Mouse (Mus musculus) fat pad, adult 2 months (tissue): ENCODE data around the gene Eif3g.
A peak's percentile ranks its signal among the peaks of the same experiment; 100 is the strongest.

Source experiments
- DNase-seq: peaks from one replicate; pipeline ENCODE4 v3.0.0-alpha.2; 2011; ENCODE audit warnings: low read depth, low spot score; ENCODE audit errors: extremely low read depth

Eif3g gene

DNA sequence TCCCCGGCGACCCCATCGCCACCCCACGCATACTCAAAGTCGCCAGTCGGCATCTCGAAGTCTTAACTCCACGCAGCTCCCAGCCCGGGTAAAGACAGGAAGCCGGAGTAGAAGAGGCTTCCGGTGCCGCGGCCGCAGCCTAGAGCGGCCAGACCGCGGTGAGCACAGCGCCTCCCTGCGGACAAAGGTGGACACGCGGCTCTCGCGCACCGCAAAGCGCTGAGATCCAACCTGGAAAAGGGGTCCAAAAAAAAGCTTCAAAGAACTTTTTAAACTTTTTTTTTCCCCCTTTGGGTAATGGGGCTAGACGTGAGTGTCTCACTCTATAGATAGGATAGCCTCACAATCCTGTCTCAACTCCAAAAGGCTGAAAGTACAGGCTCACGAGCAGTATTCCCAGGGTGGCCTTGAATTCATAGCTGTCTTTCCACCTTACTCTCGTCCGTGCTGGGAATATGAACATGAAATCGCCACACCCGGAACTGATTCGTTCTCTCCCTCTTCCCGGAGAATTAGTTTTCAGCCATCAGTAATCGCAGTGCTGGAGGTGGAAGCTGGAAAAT, at the start of gene Eif3g:
Gene Eif3g (minus strand): TSS at position 113 of the 563 bp plus-strand sequence.
- DNase-seq = peak; percentile 39

DNA sequence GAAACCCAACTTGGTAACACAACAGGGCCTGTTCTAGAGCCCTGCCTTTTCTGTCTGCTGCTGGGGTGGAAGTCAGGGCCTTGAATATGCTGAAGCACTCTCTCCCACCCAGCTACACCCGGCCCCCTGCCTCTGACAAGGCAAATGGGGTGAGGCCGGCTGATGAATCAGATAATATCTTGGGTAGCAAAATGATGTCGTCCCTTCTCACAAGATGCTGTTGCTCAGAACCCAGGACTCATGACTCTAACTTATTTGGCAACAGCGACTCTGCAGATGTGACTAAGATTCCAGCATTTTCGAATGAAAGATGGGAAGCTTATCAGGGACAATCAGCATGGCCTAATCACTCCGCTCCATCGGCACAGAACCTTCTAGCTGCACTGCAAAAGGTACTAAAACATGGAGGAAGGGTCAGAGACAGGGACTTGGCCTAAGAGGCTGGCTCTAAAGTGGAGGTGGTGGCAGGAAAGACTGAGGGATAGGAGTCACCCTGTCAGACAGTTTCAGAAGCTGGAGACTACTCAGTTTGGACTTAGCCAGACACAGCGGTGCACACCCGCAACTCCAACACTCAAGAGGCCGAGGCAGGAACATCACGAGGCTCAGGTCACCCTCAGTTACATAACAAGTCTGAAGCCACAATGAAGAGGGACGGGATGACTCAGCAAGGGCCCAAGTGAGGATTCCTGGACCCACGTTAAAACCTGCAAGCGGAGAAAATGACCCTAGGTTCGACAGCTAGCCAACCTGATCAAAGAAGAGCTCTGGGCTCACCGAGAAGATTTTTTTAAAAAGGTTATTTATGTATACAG, 47.9 kb upstream of the Eif3g start:
- DNase-seq = no peak

DNA sequence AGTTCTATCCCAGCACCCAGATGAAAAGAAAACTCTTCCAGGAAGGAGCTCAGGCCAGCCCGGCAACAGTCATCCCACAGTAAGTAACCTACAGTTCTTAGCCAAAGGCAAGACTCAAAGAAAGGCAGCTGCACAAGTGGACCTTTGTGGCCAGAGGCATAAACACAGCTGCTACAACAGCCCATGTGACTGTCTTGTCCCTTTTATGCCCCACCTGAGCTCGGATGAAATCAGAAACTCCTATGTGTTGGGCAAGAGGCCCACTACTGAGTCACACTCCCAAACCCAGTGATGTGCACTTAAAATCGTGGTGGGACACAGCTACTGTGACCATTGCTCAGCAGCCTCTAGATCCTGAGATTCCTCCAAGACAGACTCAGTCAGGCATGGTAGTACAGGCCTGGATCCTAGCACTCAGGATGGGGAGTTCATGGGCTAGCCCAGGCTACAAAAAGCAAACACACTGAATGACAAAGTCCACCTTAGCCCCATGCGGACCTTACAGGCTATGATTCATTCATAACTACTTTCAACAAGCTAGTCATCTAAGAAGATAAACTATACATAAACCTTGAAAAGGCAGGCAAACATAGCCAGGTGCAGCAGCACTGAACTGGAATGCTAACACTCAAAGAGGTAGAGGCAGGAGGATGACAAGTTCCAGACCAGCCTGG, 46.4 kb upstream of the Eif3g start:
- DNase-seq = no peak

DNA sequence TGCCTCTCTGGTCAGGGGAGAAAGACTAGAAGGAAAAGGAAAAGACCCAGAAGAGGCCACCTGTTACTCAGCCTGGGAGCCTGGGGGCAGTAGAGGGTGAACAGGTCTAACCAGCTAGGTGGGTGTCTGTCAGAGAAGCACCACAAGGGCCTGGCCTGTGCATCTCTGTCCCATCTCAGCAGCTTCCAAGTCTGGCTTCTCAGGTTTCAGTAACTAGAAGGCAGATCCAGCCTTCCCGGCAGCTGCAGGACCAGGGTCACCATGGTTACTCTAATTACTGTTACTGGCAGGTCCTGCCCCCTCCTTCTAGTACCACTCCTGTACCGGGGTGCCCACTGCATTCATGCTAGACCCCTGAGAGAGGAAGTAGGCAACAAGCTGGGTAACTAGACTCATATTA, 45.5 kb upstream of the Eif3g start:
- peak; percentile 55 for DNase-seq

DNA sequence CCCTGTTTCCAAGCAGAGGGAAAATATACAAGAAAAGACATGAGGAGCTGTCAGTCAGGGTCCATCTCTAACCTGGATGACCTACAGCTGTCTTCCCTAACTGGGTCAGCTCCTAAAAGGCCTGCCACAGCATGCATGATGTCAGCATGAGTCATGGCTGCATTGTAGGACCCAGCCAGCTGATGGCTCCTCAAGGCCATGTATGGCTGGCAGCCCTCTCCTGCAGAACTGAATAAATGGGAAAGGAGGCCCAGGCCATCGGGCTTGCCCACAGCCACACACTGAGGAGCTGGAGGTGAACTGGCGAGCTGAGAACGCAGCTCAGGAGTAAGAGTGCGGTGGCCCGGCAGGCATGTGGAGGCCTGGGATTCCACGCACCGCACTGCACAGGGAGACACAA, 45.0 kb upstream of the Eif3g start:
- DNase-seq = no peak

DNA sequence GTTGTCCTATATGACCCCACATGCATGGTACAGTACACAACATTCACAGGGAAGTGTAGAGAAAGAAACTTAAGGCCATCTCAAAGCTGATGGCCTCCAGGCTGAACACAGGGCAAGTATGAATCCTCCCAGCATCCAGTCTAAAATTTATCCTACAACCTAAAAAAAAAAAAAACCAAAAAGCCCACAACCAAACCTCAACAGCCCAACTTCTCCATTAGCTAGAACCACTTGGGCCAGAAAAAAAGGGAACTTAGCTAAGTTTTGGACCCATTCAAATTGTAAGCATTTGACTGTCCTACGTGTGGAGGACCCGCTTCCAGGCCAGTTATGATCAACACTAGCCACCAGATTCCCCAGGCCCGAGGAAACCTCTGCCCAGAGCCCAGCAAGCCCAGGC, 24.8 kb upstream of the Eif3g start:
- no peak for DNase-seq

DNA sequence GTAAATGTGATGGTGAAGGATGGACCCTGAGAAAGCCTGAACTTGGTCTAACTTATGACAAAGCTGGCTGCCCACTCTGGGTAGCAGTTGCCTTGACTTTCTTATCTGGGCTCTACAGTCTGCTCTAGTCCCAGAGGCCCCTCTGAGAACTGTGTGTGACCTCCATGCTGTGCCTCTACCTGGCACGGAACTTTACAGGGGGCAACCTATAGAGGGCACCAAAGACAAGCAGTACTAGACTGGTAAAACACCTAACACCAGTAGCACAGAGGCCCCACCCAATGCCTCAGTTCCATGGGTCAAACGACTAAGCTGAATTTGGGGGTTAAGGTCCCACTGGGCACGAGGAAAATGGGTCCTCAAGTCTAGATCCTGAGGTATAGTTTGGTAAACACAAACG, 17.7 kb upstream of the Eif3g start:
- DNase-seq = no peak

DNA sequence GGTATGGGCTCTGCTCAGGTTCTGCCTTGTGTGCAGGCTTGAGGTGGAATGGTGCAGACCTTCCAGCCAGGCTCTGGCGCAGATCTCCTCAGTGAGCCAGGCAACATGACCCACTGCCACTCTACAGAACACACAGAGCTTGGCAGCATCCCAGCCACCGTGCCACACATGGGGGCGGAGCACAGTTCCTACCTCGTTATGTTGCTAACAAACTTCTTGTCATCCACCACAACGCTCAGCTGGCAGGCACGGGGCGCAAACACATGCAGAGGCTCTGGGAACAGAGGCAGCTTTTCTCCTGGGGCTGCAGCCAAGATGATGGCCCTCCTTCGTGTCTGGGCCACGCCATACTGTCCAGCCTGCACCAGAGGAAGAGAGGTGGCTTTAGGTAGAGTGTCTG, 11.5 kb upstream of the Eif3g start:
- DNase-seq = no peak

DNA sequence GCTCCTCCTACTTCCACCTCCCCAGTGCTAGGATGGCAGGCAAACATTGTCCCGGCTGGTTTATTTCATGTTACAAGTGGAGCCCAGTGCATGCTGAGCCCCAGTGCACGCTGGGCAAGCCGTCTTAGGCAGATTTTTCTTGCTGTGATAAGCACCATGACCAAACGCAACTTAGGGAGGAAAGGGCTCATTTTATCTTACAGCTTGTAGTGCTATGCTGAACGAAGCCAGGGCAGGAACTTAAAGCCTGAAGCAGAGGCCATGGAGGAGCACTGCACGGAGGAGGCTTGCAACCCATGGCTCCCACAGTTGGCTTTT, 3.7 kb upstream of the Eif3g start:
- DNase-seq = no peak

DNA sequence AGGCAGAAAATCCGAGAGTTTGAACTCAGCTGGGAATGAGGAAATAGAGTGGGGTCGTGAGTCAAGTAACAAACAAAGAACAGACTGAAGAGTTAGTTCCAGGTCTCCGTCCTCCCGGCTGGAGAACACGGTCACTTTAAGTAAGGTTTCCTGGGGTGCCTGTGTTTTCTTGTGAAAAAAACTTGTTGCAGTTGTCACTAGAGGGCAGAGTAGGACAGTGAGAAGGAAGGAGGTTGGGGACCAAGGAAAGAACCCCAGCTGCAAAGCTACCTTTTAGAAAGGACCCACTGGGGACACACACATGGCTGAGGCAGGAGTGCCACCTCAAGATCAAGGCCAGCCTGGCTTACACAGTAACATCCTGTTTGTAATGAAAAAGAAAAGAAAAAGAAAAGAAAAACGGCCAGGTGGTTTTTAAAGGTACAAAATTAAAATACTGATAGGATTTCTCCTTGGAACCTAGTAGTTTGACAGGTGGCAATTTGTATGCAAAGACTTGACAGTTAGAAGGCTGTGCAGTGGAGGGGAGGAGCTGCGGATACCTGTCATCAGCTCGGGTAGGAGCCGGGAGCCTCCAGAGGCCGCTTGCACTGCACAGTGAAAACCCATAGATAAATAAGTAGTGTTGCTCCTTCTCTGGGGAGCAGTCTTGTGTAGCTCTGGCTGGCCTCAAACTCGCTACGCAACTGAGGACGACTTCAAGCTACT, 3.2 kb upstream of the Eif3g start:
- no peak for DNase-seq

DNA sequence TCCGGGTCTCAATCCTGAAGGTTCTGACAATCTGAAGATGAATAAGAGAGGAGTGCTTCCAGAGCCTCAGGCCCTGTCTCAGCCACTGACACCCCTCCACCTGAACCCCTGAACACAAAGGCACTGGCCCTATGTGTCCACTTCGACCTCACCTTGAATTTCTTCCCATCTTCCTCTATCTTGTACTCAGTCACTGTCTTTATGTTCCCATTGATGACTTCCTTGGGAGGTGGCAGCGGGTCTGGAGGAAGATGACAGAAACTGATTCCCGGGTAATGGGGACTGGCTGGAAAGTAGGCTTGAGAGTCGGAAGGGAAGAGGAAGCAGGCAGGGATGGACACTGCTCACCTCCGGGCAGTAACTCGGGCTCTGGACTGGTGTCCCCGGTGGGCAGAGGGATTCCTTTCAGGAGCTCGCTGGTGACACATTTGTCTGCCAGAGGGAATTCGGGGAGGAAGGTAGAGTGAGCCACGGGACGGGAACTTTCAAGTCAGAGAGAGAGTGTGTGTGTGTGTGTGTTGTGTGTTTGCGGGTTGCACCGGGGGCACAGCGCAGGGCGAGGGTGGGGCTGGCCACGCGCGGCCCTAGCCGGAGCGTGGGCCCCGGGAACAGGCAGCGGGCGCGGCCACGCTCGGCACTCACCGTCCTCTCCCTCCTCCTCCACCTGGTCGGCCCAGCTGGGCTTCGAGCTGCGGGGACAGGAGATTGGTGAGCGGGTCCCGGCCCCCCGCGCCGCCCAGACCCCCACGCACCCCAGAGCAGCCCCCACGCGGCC, 500 bp downstream of the Eif3g start:
- no peak for DNase-seq

DNA sequence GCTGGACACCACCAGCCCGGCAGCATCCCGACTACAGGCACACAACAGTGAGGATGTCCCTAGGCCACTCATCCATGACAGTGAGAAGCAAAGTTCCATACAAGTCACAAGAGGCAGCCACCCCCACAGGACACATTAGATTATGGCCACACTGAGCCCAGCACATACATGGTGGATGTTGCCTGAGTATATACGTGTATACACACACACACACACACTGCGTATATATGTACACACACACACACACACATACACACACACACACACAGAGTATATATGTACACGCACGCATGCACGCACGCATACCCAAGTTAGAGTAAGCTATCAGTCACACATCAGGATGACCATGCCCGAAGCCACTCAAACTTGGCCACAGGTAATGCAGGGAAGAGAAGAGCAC, 3.0 kb downstream of the Eif3g start:
- DNase-seq = no peak

DNA sequence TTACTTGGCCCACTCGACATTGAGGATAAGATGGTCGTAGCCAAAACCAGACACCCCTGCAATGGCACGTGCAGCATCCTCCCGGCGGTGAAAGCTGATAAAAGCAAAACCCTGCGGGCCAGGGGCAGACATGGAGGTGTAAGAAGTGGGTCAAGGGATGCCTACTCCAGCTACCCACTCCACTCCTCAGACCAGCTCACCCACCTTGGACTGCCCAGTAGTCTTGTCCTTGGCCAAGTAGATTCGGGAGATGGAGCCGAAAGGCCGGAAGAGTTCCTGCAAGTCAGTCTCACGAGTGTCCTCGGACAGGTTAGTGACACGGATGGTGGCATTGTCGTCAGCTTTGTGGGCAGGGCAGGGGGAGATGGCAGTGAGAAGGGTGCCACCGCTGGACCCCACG, 3.8 kb downstream of the Eif3g start:
- DNase-seq = no peak

DNA sequence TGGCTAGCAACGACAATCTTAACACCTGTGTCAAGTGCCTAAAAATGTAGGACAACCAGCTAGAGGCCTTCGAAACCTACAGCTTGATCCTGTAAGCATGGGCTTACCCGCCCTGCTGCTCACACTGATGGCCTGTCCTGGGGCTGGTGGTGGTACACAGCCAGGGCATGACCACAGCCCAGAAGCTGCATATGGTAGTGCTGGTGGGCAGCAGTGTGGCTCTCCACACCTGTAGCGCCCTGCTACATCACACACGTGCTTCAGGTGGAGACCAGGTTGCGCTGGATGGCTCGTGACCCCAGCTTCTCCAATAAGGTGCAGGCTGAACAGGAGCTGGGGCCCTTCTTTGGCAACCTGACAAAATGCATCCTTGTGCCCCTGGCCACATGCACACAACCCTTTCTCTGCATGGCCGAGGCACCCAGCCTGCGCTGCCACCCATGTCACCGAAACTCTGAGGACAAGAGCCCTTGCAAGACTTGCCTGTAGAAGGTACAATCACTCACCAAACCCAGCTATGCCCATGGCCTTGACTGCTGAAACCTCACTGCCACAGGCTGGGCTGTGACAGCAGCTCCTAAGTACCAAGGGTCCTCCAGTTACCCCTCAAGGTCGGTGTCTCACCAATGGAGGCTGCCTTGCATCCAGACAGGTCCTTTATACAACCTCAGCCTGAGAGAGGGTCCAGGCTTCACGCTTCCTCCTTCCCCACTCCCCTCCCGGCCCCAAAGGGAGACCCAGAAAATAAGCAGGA, 4.7 kb downstream of the Eif3g start:
- DNase-seq = no peak

DNA sequence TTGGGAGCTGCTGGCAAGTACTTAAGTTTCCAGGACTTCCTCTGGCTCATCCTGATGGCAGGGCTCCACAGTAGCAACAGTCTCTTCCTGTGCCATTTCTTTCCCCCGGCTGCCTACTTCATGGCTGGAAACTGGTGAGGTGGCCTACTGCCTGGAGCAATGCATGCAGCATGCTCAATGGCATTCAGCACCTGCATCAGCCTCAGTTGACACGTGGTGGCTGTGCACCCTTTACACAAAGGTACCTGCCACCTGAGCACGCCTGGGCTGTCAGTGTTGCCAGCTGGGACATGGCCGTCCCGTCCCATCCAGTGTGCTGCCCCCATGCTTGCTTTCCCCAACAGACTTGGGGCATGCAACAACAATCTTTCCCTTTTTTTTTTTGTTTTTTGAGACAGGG, 5.4 kb downstream of the Eif3g start:
- no peak for DNase-seq

DNA sequence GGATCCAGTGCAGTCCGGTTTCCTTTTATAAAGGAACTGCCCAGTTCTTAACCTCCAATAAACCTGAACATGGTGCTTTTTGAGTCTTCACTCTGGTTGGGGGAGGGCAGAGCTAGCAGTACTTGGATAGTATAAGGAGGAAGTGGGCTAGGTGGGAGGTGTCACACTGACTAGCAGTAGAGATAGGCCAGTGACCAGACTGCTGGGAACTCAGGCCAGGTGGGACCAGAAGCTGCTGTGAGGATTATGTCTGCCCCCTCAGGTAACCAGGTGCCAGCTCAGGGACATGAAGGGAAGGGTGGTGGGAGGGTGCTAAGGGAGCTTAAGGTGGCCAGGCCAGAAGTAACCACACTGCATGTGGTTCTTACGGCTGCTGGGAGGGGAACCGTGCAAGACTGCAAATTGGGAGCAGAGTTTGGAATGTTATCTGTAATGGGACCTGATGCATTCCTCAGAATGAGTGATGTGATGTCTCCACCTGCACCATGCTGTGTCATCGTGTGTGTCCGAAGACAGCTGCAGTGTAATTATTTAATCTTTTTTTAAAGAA, 6.2 kb downstream of the Eif3g start:
- DNase-seq = no peak

DNA sequence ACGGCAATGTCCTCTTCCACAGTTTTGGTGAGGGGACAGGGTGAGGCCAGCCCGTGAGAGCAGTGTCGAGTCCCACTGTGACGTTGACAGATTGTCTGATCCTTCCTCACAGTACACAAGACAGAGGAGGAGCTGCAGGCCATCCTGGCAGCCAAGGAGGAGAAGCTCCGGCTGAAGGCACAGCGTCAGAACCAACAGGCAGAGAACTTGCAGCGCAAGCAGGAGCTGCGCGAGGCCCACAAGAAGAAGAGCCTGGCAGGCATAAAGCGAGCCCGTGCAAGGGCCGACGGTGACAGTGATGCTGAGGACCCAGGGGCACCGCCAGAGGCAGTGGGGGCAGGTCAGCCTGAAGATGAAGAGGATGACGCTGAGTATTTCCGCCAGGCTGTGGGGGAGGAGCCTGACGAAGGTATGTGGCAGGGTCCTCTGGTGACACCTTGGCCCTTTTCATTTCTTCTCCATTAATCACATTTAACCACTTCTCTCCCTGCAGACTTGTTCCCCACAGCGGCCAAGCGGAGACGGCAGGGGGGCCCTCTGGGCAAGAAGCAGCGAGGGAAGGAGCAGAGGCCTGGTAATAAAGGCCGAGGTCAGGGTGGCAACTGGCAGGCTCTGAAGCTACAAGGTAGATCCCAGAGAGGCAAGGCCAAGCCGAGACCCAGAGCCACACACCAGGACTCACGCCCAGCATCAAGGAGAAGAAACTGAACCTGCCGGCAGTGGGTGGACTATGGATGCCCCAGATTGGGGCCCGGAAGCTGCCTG, 6.9 kb downstream of the Eif3g start:
- DNase-seq = no peak

DNA sequence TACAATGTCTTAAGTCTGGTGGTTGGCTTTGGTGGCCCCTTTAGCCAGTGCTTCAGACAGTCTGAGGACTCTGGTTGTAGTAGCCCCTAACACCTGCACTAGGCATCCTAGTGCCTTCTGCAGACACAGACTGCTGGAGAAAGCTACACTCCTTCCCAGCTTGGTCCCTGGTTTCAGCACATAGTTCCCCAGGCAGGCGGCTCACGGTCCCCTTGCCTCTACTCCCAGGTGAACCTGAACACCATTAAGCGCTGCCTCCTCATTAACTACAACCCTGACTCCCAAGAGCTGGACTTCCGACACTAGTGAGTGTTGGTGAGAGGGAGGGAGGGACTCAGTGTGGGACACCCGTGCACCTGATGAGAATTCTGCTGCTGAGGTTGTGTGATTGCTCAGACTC, 8.0 kb downstream of the Eif3g start:
- no peak for DNase-seq
